In the genomic region with DNA sequence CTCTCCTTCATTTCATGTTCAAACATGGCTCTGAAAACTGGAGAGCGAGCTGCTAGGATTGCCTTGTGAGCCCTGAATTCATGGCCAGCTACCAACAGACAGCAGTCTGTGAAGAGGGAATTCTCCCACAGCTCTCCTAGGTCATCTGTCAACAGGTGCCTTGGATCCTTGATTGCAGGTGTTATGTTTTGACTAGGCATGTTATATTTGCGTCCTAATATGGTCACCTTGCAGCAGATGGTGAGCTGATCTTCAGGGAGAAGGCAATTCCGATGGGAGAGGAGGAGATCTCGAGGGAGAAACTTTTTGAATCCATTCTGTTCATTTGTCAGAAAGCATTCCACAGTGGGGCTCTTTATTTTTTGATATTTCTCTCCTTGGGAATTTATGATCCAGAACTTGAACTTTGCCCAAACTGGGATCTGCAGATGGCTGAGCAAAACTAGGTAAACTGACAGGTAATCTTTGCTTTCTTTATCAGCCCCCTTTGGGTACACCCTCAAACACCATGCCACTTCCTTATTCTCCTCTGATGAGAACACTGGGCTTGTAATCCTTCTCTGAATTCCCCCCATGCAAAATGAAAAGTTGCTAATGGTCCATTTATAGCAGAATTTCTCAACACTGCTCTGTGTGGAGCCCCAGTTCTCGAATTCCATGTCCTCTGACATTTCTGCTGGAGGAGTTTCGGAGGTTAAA, we compare ENCODE assay signal across 31 mouse cellular contexts. TPM values are rescaled to one million over a fixed set of nuclear protein-coding genes. Genes with fewer than 3 reads are reported as not detected.
"Had no signal": no experiment of that assay in that cellular context is flagged by ENCODE, and none has a peak within 500 bp of the region (broad histone marks: within the 10 kb centered on the region; RNA-seq: fewer than 3 reads in every experiment).

No protein-coding gene starts in this region.

RNA-seq across cellular contexts. Expression of a gene that starts 5.2 kb away (rescaled TPM):
- polyA plus RNA-seq: limb, embryonic 10.5 days; limb, embryonic 11.5 days; limb, embryonic 12.5 days; limb, embryonic 13.5 days; limb, embryonic 14.5 days; limb, embryonic 15.5 days; liver, adult 2 months; liver, embryonic 11.5 days; liver, embryonic 12.5 days; liver, embryonic 13.5 days; liver, embryonic 14.5 days; liver, embryonic 15.5 days; liver, embryonic 16.5 days; liver, postnatal 0 days; lung, adult 2 months; lung, embryonic 14.5 days; lung, embryonic 15.5 days; lung, embryonic 16.5 days; lung, postnatal 0 days; macrophage; midbrain, embryonic 10.5 days; midbrain, embryonic 11.5 days; midbrain, embryonic 12.5 days; midbrain, embryonic 13.5 days; midbrain, embryonic 14.5 days; midbrain, embryonic 15.5 days; midbrain, embryonic 16.5 days; midbrain, postnatal 0 days; myocyte; neural tube, embryonic 11.5 days; neural tube, embryonic 12.5 days had no signal

RNA-seq across cellular contexts. Expression of a gene that starts 18.5 kb away (rescaled TPM):
- polyA plus RNA-seq: limb, embryonic 10.5 days; limb, embryonic 11.5 days; limb, embryonic 12.5 days; limb, embryonic 13.5 days; limb, embryonic 14.5 days; limb, embryonic 15.5 days; liver, adult 2 months; liver, embryonic 11.5 days; liver, embryonic 12.5 days; liver, embryonic 13.5 days; liver, embryonic 14.5 days; liver, embryonic 15.5 days; liver, embryonic 16.5 days; liver, postnatal 0 days; lung, adult 2 months; lung, embryonic 14.5 days; lung, embryonic 15.5 days; lung, embryonic 16.5 days; lung, postnatal 0 days; macrophage; midbrain, embryonic 10.5 days; midbrain, embryonic 11.5 days; midbrain, embryonic 12.5 days; midbrain, embryonic 13.5 days; midbrain, embryonic 14.5 days; midbrain, embryonic 15.5 days; midbrain, embryonic 16.5 days; midbrain, postnatal 0 days; myocyte; neural tube, embryonic 11.5 days; neural tube, embryonic 12.5 days had no signal

RNA-seq across cellular contexts. Expression of a gene that starts 21.9 kb away (rescaled TPM):
- polyA plus RNA-seq: limb, embryonic 10.5 days; limb, embryonic 11.5 days; limb, embryonic 12.5 days; limb, embryonic 13.5 days; limb, embryonic 14.5 days; limb, embryonic 15.5 days; liver, adult 2 months; liver, embryonic 11.5 days; liver, embryonic 12.5 days; liver, embryonic 13.5 days; liver, embryonic 14.5 days; liver, embryonic 15.5 days; liver, embryonic 16.5 days; liver, postnatal 0 days; lung, adult 2 months; lung, embryonic 14.5 days; lung, embryonic 15.5 days; lung, embryonic 16.5 days; lung, postnatal 0 days; macrophage; midbrain, embryonic 10.5 days; midbrain, embryonic 11.5 days; midbrain, embryonic 12.5 days; midbrain, embryonic 13.5 days; midbrain, embryonic 14.5 days; midbrain, embryonic 15.5 days; midbrain, embryonic 16.5 days; midbrain, postnatal 0 days; myocyte; neural tube, embryonic 11.5 days; neural tube, embryonic 12.5 days had no signal
